Mouse (Mus musculus): ENCODE measurements around the gene Atg9a.

Atg9a gene

GRCm38 (mm10) chr1:75215785-75216184 is 23.8 kb upstream of the Atg9a start:
- DNase-seq (ENCODE audit: low spot score) = no peak

DNA sequence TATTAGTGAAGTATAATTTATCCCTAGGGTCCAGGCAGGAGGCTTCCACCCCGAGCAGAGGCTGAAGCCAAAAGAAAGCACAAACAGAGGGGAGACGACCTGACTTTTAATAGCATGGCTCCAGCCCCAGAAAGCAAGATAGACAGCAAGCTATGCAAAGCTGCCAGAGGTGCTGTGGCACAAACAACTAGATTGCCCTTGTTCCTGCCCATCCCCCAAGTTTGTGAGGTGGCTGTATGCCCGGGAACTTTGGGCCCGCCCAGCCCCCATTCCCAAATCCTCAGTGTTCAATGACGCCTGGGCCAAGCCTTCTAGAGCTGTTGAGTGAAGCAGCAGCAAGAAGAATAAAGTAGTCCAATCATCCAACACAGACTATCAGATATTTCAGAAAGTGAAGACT is 22.9 kb upstream of the Atg9a start:
- DNase-seq (ENCODE audit: low spot score) = no peak

DNA sequence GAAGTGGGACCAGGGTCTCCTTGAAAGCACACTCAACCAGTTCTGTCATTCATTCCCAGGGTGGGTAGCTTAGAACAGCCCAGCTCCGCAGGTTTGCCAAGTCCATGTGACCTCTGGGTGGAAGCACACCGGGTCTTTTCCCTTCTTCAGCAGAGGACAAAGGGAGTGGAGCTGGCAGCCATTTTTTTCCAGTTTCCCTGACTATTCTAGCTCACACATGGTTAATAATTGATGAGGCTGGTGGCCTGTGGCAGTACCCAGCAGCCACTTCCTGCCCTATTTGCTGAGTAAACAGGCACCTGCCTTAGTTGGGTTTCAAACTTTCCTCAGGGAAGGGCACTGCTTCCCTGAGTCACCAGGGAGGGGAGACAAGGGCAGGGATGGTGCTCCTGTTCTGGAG is 22.4 kb upstream of the Atg9a start:
- no peak for DNase-seq (ENCODE audit: low spot score)

- no peak for DNase-seq (ENCODE audit: low spot score)
Observed at GRCm38 (mm10) chr1:75213096-75213495, 21.1 kb upstream of the Atg9a start.

- no peak for DNase-seq (ENCODE audit: low spot score)
Observed at GRCm38 (mm10) chr1:75212542-75212941, 20.5 kb upstream of the Atg9a start.

GRCm38 (mm10) chr1:75211141-75211708 is 19.2 kb upstream of the Atg9a start:
- no peak for DNase-seq (ENCODE audit: low spot score)

DNA sequence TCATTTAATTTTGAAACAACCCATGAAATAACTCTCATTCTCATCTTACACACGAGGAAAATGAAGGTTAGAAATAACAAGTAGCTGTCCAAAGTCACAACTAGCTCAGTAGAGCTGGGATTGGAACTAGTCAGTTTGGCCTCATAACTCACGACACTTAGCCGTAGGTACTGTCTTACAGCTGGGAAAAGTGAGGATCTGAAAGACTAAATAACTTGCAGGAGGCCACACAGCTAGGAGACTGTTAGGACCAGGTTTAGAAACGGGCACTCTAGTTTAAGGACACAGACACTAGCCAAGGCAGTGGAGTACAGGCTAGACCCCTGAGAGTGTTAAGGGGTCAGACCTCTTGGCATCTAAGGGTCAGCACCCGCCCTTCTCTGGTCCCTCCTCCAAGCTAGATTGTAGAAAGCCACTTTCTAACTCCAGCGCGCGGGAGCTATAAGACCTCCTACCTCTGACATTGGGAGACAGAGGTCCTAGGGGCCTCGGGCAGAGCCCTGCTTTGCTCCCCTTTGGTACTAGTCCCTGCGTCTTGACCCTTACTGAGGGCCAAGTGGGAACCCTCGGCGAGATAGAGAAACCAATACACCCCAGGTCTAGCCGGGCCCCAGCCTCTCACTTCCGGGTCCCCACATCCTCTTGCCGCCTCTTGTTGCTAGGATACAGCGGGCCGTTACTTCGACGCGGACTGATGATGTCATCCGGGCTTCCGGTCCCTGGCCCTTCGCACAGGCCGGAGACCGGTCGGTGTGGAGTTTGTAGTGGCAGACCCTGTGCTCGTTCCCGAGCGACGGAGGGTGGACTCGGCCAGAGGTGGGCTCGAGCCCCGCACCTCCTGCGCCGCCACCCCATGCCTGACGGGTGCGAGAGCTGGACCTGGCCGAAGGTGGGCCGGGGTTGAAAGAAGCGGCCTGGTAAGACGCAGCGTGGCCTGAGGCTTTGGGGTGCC is 18.4 kb upstream of the Atg9a start, which contains the start of the genes Glb1l and Stk16:
TSS of gene Glb1l (minus strand) at position 678 of the 952 bp plus-strand sequence.
TSS of gene Stk16 (plus strand) at position 703 of the 952 bp plus-strand sequence.
- DNase-seq (ENCODE audit: low spot score) = peak; percentile 93

GRCm38 (mm10) chr1:75208967-75209678 is 17.1 kb upstream of the Atg9a start:
- DNase-seq (ENCODE audit: low spot score) = peak; percentile 49

DNA sequence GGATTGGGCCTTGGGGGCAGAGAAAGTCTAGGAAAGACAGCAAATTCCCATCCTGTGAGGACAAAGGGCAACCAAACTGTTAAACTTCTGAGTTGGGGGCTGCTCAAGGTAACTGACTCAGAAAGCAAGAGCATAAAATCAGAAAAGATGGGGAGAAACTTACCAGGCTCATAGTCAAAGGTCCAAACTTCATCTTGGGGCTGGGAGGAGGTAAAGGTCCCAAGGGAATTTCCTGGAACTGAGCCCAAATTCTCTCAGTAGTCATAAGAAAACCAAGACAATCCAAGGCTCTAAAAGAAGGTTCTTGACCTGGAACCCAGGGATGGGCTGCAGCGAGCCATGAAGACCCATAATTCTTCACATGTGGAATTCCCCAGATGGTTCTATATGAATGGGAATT is 9.2 kb upstream of the Atg9a start:
- no peak for DNase-seq (ENCODE audit: low spot score)

DNA sequence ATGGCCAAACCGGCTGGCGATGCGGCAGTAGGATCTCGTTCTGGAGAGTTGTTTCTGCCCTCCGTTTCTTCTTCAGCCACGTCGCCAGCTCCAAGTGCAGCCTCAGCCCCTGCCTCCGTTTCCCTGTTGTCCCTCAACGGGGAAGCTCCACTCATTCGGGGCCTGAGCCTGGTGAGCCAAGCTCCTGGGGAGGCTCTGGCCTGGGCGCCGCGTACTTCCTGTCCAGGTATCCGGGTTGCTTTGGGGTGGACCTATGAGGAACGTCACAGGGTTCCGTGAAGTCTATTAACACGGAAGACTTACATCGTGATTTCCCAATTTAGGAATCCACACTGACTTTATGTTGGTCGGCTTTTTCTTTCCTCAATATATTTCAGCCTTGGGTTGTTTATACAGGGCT is 456 bp upstream of the Atg9a start:
- DNase-seq (ENCODE audit: low spot score) = peak; percentile 57

DNA sequence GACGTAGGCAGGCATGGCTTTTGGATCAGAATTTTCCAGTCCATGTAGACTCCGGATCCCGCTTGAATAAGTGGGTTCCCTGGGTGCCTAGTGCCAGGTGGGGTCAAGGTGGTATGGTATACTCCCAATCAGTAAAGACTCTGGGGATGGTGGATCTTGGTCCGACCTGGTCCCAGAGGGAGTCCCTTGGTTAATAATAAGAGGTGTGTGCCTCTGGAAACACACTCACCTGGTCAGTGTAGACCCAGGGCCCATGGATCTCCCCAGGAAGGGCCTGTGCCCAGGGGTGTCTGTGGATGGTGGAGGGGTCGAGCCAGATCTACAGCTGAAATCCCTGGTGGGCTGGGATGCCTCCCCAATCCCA is 756 bp downstream of the Atg9a start:
- DNase-seq (ENCODE audit: low spot score) = no peak

GRCm38 (mm10) chr1:75190577-75190976 is 1.4 kb downstream of the Atg9a start:
- no peak for DNase-seq (ENCODE audit: low spot score)

DNA sequence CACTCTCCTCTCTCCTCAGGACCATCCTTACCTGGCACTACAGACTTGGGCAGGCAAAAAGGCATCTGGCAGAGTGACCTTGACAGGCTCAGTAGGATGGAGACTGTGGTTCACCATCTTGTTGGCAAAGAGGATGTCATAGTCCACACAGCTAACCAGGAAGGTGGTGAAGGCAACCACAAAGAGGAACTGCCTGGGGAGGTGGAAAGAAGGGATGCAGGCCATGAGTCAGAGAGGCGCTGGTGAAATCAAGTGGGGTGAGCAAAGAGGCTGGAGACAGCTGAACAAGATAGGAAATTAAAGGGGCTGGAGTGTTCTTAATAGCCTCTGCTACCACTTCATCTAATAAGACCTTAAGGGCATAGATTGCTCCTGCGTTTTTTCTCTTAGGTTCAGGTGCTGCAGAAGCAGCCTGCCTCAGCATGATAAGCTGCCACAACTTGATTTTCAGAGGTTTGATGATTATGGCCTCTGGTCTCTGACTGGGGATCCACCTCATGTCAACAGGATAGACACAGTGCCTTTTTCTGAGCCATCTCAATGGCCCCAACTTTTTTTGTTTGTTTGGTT is 4.0 kb downstream of the Atg9a start:
- DNase-seq (ENCODE audit: low spot score) = no peak

DNA sequence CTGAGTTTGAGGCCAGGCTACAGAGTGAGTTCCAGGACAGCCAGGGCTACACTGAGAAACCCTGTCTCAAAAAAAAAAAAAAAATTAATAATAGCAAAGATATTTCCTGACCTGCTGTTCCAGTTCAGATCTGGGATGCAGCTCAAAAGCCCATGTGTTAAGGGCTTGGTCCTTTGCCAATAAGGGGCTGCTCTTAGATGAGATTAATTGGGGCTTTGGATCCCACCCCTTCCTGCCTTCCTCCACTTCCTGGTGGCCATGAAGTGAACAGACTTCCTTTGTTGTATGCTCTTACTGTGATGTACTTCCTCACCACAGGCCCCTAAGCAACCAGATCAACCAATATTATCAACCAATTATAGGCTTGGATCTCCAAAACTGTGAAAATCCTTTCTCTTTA is 4.9 kb downstream of the Atg9a start:
- no peak for DNase-seq (ENCODE audit: low spot score)

DNA sequence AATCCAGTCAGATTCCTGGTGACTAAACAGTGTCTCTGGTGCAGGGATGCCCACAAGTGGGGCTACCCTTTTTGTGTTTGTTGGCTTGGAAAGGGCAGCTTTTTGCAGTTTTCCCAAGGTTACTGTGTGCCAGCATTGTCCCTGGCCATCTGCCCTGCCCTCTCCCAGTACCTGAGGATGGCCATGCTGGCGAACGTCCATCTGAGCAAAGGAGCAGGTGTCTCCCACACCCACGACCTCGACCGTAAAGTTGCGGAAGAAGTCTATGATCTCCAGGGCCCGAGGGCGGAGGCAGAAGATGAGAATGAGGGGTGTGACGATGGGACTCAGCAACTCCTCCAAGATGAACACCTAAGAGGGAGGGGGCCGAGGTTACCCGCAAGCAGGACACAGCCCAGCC is 6.5 kb downstream of the Atg9a start:
- no peak for DNase-seq (ENCODE audit: low spot score)

DNA sequence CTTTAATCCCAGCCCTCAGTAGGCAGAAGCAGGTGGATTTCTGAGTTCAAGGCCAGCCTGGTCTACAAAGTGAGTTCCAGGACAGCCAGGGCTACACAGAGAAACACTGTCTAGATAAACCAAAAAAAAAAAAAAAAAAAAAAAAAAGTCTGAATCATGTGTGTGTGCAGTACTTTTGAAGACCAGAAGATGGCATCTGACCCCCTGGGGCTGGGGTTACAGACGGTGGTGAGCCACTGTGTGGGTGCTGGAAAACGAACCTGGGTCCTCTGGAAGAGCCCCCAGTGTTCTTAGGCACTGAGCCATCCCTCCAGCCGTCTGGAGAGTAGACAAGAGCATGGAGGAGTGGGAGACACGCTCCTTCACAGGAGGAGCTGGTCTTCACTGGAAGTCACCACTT is 9.8 kb downstream of the Atg9a start:
- DNase-seq (ENCODE audit: low spot score) = no peak

DNA sequence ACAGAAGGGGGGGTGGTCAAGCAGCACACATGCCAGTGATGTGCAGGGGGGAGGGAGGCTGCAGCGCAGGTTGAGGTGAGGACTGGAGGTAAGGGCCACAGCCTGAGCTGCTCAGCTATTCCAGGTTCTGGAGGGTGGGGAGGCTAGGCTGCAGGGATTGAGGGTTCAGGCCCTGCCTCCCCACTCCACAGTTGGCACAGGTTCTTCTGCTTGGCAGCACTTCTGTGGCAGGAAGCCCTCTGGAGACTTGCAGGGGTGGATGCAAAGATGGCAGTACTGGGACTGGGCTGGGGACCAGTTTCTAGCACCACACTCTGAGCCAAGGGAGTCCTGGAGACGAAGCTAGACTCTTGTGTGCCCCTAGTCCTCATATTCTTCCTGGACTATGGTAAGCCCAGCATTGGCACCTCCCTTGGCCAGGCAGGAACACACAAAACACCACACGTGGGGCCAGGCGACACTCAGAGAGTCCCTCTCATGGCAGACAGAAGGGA is 10.6 kb downstream of the Atg9a start:
- no peak for DNase-seq (ENCODE audit: low spot score)

GRCm38 (mm10) chr1:75180741-75181140 is 11.3 kb downstream of the Atg9a start:
- DNase-seq (ENCODE audit: low spot score) = no peak

DNA sequence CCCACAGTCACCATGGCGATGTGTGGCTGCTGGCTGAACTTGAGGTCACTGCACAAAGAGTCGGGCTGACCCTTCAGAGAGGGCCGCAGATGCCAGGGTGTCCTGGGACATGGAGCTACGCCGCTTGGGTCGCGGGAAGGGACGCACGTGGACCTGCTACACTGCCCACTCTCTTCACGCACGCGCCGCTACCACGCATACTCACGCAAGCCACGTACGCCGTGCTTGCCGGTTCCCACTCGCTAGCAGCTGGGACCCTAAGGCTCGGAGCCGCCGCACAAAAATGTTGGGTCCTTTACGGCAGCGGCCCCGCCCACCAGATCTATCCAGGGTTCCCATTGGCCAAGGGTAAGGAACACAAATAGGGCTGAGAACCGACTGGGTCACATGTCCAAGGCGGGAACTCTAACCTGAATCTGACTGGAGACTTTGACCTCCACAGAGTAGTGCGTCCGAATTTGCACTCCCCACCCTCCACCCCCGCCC is 11.8 kb downstream of the Atg9a start, which contains the start of gene Abcb6:
TSS of gene Abcb6 (minus strand) at position 288 of the 486 bp plus-strand sequence.
- DNase-seq (ENCODE audit: low spot score) = peak; percentile 85

- peak; percentile 38 for DNase-seq (ENCODE audit: low spot score)
Observed at GRCm38 (mm10) chr1:75179334-75180104, 12.5 kb downstream of the Atg9a start.
